Mouse (Mus musculus) limb, embryonic 11.5 days (tissue): Measurements from ENCODE around the gene Gng3. TPM values are rescaled to one million over a fixed set of nuclear protein-coding genes. Genes with fewer than 3 reads are reported as not detected.
"Not testable (repeated sequence)": the region's sequence is repeated elsewhere in the genome, so short reads cannot be mapped to it uniquely, and the experiment has no call there.

Experiments used
- ATAC-seq: fragments of 200-750 bp; cut with Nextera tagmentation; 2 replicates; pipeline ENCODE4 v1.8.0; 2017; ENCODE audit warnings: low read depth; ENCODE audit not compliant: insufficient number of reproducible peaks, low FRiP score, low TSS enrichment
- DNase-seq: peaks from one replicate; pipeline ENCODE4 v3.0.0-alpha.2; 2015; ENCODE audit warnings: low spot score
- H3K27ac ChIP-seq: fragments of 300-500 bp; sonication (generic); replicated peaks from 2 replicates; pipeline ENCODE4 v1.5.1; 2014; ENCODE audit warnings: low read depth, mild to moderate bottlenecking, low read length
- H3K27me3 ChIP-seq: fragments of 300-500 bp; sonication (generic); 2 replicates; pipeline ENCODE4 v1.6.1; 2014; ENCODE audit warnings: mild to moderate bottlenecking, low read length, mixed read lengths; ENCODE audit not compliant: control insufficient read depth, insufficient read depth
- H3K36me3 ChIP-seq: fragments of 300-500 bp; sonication (generic); 2 replicates; pipeline ENCODE4 v1.6.1; 2014; ENCODE audit warnings: mild to moderate bottlenecking, low read length, moderate library complexity, mixed read lengths; ENCODE audit not compliant: control insufficient read depth, insufficient read depth
- H3K4me1 ChIP-seq: fragments of 300-500 bp; sonication (generic); 2 replicates; pipeline ENCODE4 v1.6.1; 2014; ENCODE audit warnings: low read length, mixed read lengths; ENCODE audit not compliant: control insufficient read depth, insufficient read depth
- H3K4me2 ChIP-seq: fragments of 300-500 bp; sonication (generic); 2 replicates; pipeline ENCODE4 v1.6.1; 2014; ENCODE audit warnings: low read depth, mild to moderate bottlenecking, moderate library complexity; ENCODE audit not compliant: severe bottlenecking
- H3K4me3 ChIP-seq: fragments of 300-500 bp; sonication (generic); 2 replicates; pipeline ENCODE4 v1.5.1; 2014; ENCODE audit warnings: low read depth, low read length
- H3K9ac ChIP-seq: fragments of 300-500 bp; sonication (generic); 2 replicates; pipeline ENCODE4 v1.6.1; 2014; ENCODE audit warnings: mild to moderate bottlenecking, low read length
- H3K9me3 ChIP-seq: fragments of 300-500 bp; sonication (generic); 2 replicates; pipeline ENCODE4 v1.6.1; 2016; ENCODE audit warnings: low read length; ENCODE audit not compliant: control insufficient read depth
- WGBS: fragments of 180-500 bp; shearing (Covaris S2); extraction: QIAGEN DNeasy Blood & Tissue Kit; methylation state at CpG from one replicate; pipeline ENCODE4 v1.1.7; 2014; 5-methylcytosine and 5-hydroxymethylcytosine counted together
- polyA plus RNA-seq: library from polyadenylated mRNA; unstranded; fragments of >200 nt; fragmentation: Nextera tagmentation; extraction: Ambion mirVana; gene quantifications from 2 replicates; pipeline ENCODE4 v1.2.1, GENCODE M21; 2014

The Gng3 gene
- polyA plus RNA-seq, 1 experiment from 2014 or later: 9.6 TPM

DNA sequence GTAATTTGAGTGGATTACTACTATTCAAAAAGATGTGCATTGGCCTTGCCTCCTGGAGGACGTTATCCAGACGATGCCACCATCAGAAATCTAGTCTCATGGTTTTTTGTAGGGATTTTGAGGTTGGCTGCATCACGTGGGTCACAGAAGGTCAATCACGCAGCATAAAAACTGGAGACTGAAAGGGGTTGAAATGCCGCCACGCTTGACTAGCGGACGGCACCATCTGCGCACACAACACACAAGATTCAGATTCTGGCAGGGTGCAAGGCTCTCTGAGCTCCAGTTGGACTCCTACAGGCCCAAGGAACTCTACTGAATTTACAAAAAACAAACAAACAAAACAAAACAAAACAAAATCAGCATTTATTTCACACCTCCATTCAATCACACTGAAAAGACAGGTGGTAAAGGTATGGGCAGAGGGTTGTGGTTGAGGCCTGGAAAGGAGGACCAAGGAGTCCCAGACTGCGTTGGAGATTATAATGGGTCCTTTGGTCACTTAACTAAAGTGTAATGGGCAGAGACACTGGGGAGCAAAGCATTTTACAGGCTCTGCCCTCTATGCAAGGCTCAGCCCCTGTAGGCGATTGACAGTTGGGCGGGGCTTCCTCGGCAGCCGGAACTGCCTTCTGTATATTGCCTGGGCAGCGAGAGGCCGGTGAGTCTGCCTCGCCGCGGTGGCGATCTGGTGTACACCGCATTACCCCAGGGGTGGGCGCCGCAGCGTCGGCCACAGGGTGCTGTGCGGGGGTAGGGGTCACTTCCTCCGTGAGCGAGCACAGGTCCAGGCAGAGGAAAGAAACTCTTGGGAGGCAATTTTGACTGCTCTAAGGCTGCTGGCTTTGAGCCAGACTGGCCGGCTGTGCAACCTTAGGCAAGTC lies 1.2 kb upstream of the Gng3 start:
- Histone ChIP-seq H3K9ac (peak overlapping the region; percentile 47; the same call in 1 of the 2 replicates), H3K27ac (no peak overlapping the region), H3K27me3 (no peaks in the 10 kb centered on the region), H3K4me3 (peak overlapping the region; percentile 29), H3K4me2 (peak overlapping the region; percentile 58), H3K9me3 (no peaks in the 10 kb centered on the region), H3K4me1 (peaks cover 20% of the 10 kb centered on the region; the same call in 1 of the 2 replicates), H3K36me3 (peaks cover 2% of the 10 kb centered on the region)
- ATAC-seq: peak; percentile 22
- 23% methylated on average over 29 of the region's 29 CpGs for WGBS
- DNase-seq: peak; percentile 65

DNA sequence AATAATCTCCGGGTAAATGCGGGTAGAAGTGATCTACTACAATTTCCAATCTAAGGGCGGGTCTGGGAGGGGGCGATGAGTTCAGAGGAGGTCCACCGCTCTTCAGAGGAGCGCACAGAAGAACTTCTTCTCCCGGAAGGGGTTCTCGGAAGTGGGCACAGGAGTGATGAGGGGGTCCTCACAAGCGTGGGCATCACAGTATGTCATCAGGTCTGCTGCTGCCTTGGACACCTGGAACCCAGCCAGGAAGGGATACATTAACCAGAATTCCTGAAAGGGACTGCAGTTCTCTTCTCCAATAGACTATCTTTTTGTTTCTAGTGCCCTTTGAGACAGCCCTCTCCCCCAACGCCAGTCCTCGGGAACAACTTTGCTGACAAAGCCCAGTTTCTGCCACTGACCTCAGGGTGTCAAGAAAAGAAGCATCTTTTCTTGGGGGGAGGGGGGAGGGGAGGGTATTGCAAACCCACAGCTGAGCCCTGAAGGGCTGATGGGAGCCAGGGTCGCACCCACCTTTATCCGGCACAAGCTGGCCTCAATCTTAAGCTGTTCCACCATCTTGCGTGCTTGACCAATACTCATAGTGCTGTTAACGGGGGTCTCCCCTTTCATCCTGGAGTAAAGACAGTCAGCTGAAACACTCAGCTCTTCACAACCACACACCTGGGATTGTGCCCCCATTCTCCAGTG lies 808 bp downstream of the Gng3 start:
- Histone ChIP-seq H3K4me3 (peak overlapping the region; percentile 49), H3K27ac (peak overlapping the region; percentile 95), H3K9ac (peak overlapping the region; percentile 77), H3K27me3 (no peaks in the 10 kb centered on the region), H3K4me1 (peaks cover 20% of the 10 kb centered on the region; the same call in 1 of the 2 replicates), H3K9me3 (no peaks in the 10 kb centered on the region), H3K36me3 (peaks cover 14% of the 10 kb centered on the region), H3K4me2 (peak overlapping the region; percentile 77)
- peak; percentile 56 for DNase-seq
- WGBS: 25% methylated on average over 15 of the region's 15 CpGs
- ATAC-seq: no peak

DNA sequence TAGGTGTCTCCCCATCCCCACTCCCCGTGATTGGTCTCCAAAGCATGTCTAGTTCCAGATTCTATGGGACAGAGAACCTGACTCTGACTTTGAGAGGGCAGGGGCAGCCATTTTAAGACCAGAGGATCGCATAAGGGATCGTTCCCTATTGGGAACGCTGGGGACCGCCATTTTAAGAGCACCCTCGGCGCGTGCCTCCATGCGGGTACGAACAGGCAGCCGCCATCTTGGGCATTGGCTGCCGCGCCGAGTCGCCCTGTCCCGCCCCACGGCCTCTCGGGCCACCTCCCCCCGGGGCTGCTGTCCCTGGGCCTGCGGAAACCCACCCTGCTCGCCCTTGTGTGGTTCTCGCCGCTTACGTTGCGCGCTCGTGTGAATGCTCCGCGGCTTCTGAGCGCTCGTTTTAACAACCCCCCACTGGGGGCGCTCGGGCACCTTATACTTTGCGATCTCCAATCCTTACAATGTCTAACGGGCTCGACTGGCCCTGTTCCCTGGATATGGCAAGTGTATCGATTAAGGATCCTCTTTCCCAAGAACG lies 1.7 kb downstream of the Gng3 start, which contains the start of gene Bscl2:
Bscl2 (plus strand) TSS at position 217 of the 541 bp plus-strand sequence.
- ATAC-seq (peak; percentile 86), DNase-seq (peak; percentile 89)
- 1% methylated on average over 38 of the region's 38 CpGs for WGBS
- Histone ChIP-seq H3K9ac (peak within 1 kb of the TSS; percentile 77), H3K36me3 (peaks cover 21% of the 10 kb centered on the region), H3K9me3 (no peaks in the 10 kb centered on the region), H3K27me3 (no peaks in the 10 kb centered on the region), H3K4me2 (peak within 1 kb of the TSS; percentile 77), H3K27ac (peak within 1 kb of the TSS; percentile 95), H3K4me1 (peaks cover 20% of the 10 kb centered on the region; the same call in 1 of the 2 replicates), H3K4me3 (peak within 1 kb of the TSS; percentile 49)

DNA sequence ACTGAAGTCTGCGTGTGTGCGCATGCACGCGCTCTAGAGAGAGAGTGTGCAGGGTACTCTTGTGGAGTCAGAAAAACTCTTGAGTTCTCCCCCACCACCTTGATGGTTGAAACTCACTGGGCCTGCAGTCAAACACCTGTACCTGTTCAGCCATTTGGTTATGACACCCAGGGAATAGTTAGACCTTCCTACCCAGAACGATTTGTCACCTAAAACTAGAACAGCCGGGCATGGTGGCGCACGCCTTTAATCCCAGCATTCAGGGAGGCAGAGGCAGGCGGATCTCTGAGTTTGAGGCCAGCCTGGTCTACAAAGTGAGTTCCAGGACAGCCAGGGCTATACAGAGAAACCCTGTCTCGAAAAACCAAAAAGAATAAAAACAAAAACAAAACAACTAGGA lies 2.7 kb downstream of the Gng3 start:
- H3K4me1 ChIP-seq: peaks cover 20% of the 10 kb centered on the region; the same call in 1 of the 2 replicates
- ATAC-seq, H3K4me2 ChIP-seq, H3K4me3 ChIP-seq, H3K9ac ChIP-seq, DNase-seq, H3K27ac ChIP-seq, H3K9me3 ChIP-seq, H3K27me3 ChIP-seq: not testable (repeated sequence)
- 96% methylated on average over 10 of the region's 10 CpGs for WGBS
- H3K36me3 ChIP-seq: peaks cover 29% of the 10 kb centered on the region

- ATAC-seq (no peak), DNase-seq (no peak)
- H3K4me1 ChIP-seq: no peaks in the 10 kb centered on the region
- H3K9me3 ChIP-seq: no peaks in the 10 kb centered on the region
- no peaks in the 10 kb centered on the region for H3K27me3 ChIP-seq
- no peak overlapping the region for H3K4me2 ChIP-seq
- WGBS: 91% methylated on average over 4 of the region's 4 CpGs
- H3K4me3 ChIP-seq: no peak overlapping the region
- no peak overlapping the region for H3K9ac ChIP-seq
- H3K36me3 ChIP-seq: peaks cover 55% of the 10 kb centered on the region
- no peak overlapping the region for H3K27ac ChIP-seq
Measured at GRCm38 (mm10) chr19:8832971-8833370, 6.0 kb downstream of the Gng3 start.

- H3K27ac ChIP-seq: no peak overlapping the region
- 89% methylated on average over 11 of the region's 11 CpGs for whole genome bisulfite sequencing
- H3K27me3 ChIP-seq: no peaks in the 10 kb centered on the region
- no peaks in the 10 kb centered on the region for H3K4me1 ChIP-seq
- H3K4me3 ChIP-seq: no peak overlapping the region
- peaks cover 64% of the 10 kb centered on the region for H3K36me3 ChIP-seq
- no peak overlapping the region for H3K4me2 ChIP-seq
- H3K9ac ChIP-seq: no peak overlapping the region
- ATAC-seq: no peak
- no peak for DNase-seq
- no peaks in the 10 kb centered on the region for H3K9me3 ChIP-seq
Measured at GRCm38 (mm10) chr19:8831262-8831661, 7.7 kb downstream of the Gng3 start.

- H3K36me3 ChIP-seq: peaks cover 63% of the 10 kb centered on the region
- H3K27me3 ChIP-seq: no peaks in the 10 kb centered on the region
- 94% methylated on average over 8 of the region's 8 CpGs for WGBS
Measured at GRCm38 (mm10) chr19:8830664-8831063, 8.3 kb downstream of the Gng3 start.

DNA sequence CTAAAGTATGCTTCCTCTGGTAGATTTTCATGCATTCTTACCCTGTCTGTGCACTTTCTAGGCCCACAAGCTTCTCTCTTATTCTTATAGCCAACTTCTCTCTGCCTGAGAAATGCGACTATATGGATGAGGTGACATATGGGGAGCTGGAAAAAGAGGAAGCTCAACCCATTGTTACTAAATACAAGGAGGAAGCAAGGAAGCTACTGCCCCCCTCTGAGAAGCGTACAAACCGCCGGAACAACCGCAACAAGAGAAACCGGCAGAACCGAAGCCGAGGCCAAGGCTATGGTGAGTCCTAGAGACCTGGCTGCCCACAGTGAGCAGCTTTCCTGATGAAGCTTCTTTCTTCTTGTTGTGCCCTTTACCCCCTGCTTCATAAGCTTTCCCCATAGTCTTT lies 9.3 kb downstream of the Gng3 start, which contains the start of gene AC129217.1:
AC129217.1 (plus strand) TSS at position 114 of the 400 bp plus-strand sequence.
- H3K9ac ChIP-seq: no peak within 1 kb of the TSS
- H3K36me3 ChIP-seq: peaks cover 64% of the 10 kb centered on the region
- no peak within 1 kb of the TSS for H3K27ac ChIP-seq
- no peaks in the 10 kb centered on the region for H3K27me3 ChIP-seq
- no peak within 1 kb of the TSS for H3K4me2 ChIP-seq
- no peak for ATAC-seq
- 91% methylated on average over 8 of the region's 8 CpGs for WGBS
- no peak for DNase-seq
- no peaks in the 10 kb centered on the region for H3K9me3 ChIP-seq
- H3K4me1 ChIP-seq: no peaks in the 10 kb centered on the region
- no peak within 1 kb of the TSS for H3K4me3 ChIP-seq

More at GRCm38 (mm10) chr19:8830664-8831063, 8.3 kb downstream of the Gng3 start:
- no peaks in the 10 kb centered on the region for H3K9me3 ChIP-seq
- no peak for ATAC-seq
- no peak for DNase-seq
- H3K9ac ChIP-seq: no peak overlapping the region
- H3K4me3 ChIP-seq: no peak overlapping the region
- no peaks in the 10 kb centered on the region for H3K4me1 ChIP-seq
- no peak overlapping the region for H3K27ac ChIP-seq
- no peak overlapping the region for H3K4me2 ChIP-seq
